Mouse (Mus musculus) spleen, postnatal 4 days (tissue): Measurements from ENCODE around the gene Spatc1l.

Experiments
- DNase-seq, 2 experiments: peaks; one replicate each; pipeline ENCODE4 v3.0.0; 2022; ENCODE audit warnings: low spot score in 2 of 2

The Spatc1l gene

DNA sequence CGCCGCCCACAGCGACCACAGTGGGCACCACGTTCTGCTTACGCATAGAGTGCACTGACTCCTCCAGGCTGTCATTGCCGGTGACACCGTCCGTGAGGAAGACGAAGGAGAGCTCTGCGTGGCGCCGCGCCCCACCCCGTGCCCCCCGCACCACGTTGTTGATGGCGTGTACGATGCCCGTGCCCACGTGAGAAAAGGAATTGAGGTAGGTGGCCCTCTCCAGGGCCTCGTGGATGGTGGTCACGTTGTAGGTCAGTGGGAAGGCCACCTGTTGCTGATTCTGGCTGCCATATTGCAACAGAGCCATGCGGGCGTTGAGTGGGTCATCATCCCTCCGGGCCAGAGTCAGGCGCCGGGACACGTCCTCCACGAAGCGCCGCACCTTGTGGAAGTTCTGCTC lies 34.3 kb downstream of the Spatc1l start:
- DNase-seq, result no peak

DNA sequence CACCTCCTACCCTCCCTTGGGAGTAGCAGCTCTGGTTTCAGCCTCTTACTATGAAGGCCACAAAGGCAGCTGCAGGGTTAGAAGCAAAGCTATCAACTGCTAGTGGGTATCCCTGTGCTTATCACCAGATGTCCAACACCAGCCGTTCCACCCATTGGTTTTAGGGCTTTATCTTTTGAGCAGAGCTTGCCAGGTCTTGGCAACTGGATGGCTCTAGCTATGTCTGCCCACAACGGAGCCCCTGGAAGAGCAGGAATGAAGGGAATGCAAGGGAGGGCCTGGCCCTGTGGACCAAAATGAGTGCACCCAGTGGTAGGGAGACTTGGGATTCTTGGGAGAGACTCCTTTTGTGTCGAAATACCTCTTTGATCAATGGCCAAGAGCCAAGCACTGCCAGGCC lies 40.6 kb downstream of the Spatc1l start:
- no peak for DNase-seq

DNA sequence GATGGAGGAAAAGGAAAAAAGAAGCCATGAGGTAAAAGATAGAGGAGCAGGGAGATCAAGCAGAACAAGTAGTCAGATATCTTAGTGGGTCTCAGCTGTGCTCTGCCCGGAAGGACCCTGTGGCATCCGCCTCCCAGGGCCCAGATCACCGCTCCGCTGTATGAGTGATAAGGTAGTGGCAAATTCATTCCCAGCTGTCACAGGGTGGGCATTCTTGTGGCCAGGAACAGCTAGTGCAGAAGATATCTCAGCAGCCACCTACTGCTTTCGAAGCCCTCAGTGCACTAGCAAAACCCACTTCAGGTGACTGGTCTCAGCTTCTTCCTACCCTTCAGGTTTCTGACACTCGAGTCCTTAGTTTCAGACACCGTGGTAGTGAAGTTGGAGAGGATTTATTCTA lies 50.4 kb downstream of the Spatc1l start:
- no peak for DNase-seq
